Mouse (Mus musculus): ENCODE results near the gene Lsm10. TPM values are rescaled to one million over a fixed set of nuclear protein-coding genes. Genes with fewer than 3 reads are reported as not detected.

The Lsm10 gene
- 55.9 and 56.0 TPM in 2 replicates for polyA plus RNA-seq (2015; fragmentation: Nextera tagmentation; extraction: Ambion mirVana)

DNA sequence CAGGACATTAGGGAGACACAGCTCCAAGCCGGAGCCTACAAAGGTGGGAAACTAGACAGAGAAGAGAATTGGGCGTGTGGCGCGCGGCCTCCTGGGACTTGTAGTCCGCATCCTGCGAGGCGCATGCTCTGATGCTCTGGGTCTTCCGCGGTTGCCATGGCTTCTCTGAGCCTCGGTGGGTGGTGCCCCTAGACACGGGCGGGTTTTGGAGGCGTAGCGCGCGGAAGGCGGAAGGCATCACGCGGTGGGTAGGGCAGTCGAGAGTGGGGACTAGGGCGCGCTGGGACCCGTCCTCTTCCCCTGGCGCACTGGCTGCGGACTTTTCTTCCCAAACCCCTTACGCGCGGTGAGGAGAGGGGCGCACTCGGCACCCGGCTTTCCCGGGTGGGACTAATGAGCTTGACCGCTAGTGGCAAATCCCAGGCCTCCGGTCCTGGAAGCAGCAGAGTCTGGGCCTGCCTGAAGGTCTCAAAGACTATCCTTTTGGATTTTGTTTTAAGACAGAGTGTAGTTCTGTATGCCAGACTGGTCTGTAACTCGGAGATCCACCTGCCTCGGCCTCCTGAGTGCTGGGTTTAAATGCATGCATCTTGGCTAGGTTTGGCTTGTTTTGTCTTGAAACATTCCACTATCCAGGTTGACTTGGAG is at the start of gene Lsm10:
Lsm10 (plus strand) TSS at position 160 of the 648 bp plus-strand sequence.
- H3K9me3 ChIP-seq (replicated peaks): no peaks in the 10 kb centered on the region
- peaks cover 17% of the 10 kb centered on the region; the same call in 1 of the 2 replicates for H3K36me3 ChIP-seq (ENCODE audit: poor library complexity, severe bottlenecking)
- no peaks in the 10 kb centered on the region for H3K27me3 ChIP-seq
- peaks cover 18% of the 10 kb centered on the region for H3K4me1 ChIP-seq
- ATAC-seq: peak; percentile 99
- peak within 1 kb of the TSS; percentile 81 for H3K27ac ChIP-seq
- peak within 1 kb of the TSS; percentile 76 for H3K9ac ChIP-seq
- peak within 1 kb of the TSS; percentile 66 for H3K4me3 ChIP-seq
- WGBS: 3% methylated on average over 37 of the region's 37 CpGs
- H3K4me2 ChIP-seq: peak within 1 kb of the TSS; percentile 69

DNA sequence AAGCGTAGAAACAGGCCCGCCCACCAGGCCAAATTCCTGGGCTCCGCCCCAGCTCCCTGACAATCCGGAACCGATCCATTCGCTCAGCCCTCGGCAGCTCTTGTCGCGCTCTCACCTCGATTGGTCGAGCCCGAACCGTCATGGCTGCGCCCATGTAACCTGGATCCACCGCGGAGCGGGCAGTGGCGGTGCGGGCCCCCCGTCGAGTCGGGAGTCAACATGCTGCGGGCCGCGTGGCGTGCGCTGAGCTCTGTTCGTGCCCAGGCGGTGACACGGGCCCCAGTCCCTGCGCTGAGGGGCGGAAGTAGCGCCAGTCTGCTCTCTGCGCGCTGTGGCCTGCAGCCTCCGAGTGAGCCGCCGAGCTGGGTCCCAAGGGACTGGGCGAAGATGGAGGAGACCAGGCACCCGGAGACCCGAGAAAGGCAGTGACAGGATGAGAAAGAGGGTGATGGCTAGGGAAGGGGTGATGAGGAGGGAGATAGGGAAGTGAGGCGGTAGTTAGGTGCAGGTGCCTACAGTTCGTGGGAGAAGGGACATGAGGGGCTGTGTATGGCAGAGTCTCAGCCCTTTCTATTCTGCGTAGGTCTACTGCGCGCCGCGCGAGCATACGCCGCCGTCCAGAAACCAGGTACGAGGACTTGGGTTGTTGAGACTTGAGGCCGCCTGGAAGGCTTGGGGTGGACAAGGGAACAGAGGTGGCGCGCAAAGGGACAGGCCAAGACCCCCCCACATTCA is 49.4 kb upstream of the Lsm10 start, which contains the start of gene Mrps15:
Mrps15 (plus strand) TSS at position 75 of the 735 bp plus-strand sequence.
- H3K27me3 ChIP-seq: no peaks in the 10 kb centered on the region
- peak within 1 kb of the TSS; percentile 93 for H3K4me2 ChIP-seq
- peak within 1 kb of the TSS; percentile 48 for H3K27ac ChIP-seq
- under 1% methylated on average over 56 of the region's 56 CpGs for WGBS
- peaks cover 22% of the 10 kb centered on the region for H3K36me3 ChIP-seq (ENCODE audit: poor library complexity, severe bottlenecking)
- H3K9me3 ChIP-seq (replicated peaks): no peaks in the 10 kb centered on the region
- peak within 1 kb of the TSS; percentile 84 for H3K4me3 ChIP-seq
- H3K9ac ChIP-seq: peak within 1 kb of the TSS; percentile 81
- peaks cover 14% of the 10 kb centered on the region for H3K4me1 ChIP-seq
- ATAC-seq: peak; percentile 97

DNA sequence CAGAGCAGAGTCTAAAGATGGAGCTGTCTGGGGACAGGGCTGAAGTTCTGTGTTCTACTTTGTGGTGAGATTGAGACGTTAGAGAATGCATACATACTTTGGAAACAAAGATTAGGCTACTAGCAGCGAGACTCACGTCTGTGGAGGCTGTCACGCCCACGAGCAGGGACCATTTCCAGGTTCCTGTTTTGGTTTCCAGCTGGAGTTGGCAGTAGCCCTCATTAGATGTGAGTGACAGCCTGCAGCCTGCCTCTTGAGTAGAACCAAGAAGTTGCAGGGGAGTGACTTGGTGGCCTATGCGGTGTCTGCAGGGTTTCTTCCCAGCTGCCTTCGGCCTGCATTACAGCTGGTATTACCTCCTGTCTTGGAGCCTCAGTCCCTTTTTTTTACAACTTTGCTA is 44.8 kb upstream of the Lsm10 start:
- no peak for ATAC-seq
- no peaks in the 10 kb centered on the region for H3K27me3 ChIP-seq
- no peak overlapping the region for H3K4me3 ChIP-seq
- no peaks in the 10 kb centered on the region for H3K9me3 ChIP-seq (replicated peaks)
- peaks cover 14% of the 10 kb centered on the region for H3K4me1 ChIP-seq
- H3K36me3 ChIP-seq (ENCODE audit: poor library complexity, severe bottlenecking): peaks cover 66% of the 10 kb centered on the region
- H3K9ac ChIP-seq: no peak overlapping the region
- H3K27ac ChIP-seq: no peak overlapping the region
- 88% methylated on average over 7 of the region's 7 CpGs for WGBS
- no peak overlapping the region for H3K4me2 ChIP-seq

DNA sequence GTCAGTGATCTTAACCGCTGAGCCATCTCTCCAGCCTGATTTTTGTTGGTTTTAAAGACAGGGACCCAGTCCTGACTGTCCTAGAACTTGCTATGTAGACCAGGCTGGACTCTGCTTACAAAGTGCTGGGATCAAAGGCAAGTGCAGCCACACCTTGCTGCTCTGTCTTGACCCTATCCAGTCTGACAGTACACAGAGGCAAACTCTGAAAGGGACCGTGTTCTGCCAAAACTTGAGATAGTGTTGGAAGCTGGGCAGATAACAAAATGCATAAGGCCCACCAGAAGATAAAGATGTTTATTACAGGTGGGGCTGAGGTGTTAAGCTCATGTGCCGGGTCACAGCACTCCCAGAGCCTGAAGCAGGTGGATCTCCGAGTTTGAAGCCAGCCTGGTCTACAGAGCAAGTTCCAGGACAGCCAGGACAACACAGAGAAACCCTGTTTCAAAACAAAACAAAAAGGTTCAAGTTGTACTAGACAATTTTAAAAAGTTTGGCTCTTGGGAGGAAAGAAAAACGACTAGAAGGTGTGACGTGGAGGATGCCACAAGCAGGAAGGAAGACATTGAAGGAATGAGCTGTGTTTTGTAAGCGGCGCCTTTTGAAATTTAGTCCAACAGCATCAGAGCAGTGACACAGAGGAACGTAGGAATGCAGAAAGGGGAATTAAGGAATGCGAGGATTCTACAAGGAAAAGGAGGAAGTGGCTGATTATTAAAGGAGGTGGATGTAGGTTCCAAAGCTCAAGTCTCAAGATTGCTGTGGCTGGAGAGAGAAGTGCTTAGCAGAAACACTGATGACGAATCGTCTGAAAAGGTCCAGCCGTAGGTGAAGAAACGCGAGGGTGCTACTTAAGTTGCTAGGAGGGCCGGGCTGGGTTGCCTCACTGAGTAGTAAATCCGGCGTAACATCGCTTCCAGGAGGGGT is 39.0 kb upstream of the Lsm10 start:
- H3K9me3 ChIP-seq (replicated peaks): no peaks in the 10 kb centered on the region
- H3K27me3 ChIP-seq: no peaks in the 10 kb centered on the region
- ATAC-seq: no peak
- 16% methylated on average over 19 of the region's 19 CpGs for WGBS
- H3K4me2 ChIP-seq: peak overlapping the region; percentile 84
- H3K36me3 ChIP-seq (ENCODE audit: poor library complexity, severe bottlenecking): peaks cover 39% of the 10 kb centered on the region
- no peak overlapping the region for H3K27ac ChIP-seq
- H3K4me3 ChIP-seq: peak overlapping the region; percentile 73
- peak overlapping the region; percentile 62 for H3K9ac ChIP-seq
- H3K4me1 ChIP-seq: peaks cover 21% of the 10 kb centered on the region

DNA sequence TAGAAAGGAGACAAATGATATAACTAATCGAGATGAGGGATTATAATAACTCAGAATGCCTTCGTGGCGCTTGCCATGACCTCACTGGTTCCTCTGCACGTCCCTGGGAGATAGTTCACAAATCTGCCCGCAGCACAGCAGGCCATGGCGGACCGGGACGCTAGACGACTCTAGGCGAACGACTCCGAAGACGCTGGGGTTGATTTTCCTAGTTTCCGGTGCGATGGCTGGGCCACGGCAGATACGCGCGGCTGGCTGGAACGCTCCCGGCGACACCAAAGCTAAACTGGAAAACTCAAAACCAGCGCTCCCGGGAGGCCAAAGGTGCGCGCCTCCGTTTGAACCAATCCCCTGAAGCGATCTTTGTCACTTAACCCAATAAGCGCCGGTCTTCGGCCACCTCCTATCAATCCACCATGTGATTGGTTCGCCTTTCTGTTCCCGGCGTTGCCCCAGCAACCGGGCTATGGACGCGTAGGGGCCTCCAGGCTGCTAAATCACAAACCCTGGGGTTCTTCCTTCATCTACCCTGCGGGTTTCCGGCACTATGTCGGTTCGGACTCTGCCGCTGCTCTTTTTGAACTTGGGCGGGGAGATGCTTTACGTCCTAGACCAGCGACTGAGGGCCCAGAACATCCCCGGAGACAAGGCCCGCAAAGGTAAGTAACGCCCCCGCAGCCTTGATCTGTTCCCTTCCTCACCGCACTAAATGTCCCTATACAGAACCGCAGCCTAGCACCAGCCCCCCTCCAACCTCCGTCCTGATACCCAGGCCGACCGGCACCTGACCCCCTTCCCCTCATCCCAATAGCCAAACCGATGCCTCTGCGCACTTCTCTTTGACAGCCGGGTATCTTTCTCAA is 38.1 kb upstream of the Lsm10 start, which contains the start of gene Oscp1:
Oscp1 (plus strand) TSS at position 432 of the 863 bp plus-strand sequence.
- H3K9me3 ChIP-seq (replicated peaks): no peaks in the 10 kb centered on the region
- peak; percentile 100 for ATAC-seq
- H3K27ac ChIP-seq: no peak within 1 kb of the TSS; the same call in 1 of the 2 replicates
- WGBS: under 1% methylated on average over 57 of the region's 57 CpGs
- peak within 1 kb of the TSS; percentile 73 for H3K4me3 ChIP-seq
- H3K9ac ChIP-seq: peak within 1 kb of the TSS; percentile 79
- no peaks in the 10 kb centered on the region for H3K27me3 ChIP-seq
- H3K4me2 ChIP-seq: peak within 1 kb of the TSS; percentile 84
- peaks cover 31% of the 10 kb centered on the region for H3K36me3 ChIP-seq (ENCODE audit: poor library complexity, severe bottlenecking)
- H3K4me1 ChIP-seq: peaks cover 21% of the 10 kb centered on the region

DNA sequence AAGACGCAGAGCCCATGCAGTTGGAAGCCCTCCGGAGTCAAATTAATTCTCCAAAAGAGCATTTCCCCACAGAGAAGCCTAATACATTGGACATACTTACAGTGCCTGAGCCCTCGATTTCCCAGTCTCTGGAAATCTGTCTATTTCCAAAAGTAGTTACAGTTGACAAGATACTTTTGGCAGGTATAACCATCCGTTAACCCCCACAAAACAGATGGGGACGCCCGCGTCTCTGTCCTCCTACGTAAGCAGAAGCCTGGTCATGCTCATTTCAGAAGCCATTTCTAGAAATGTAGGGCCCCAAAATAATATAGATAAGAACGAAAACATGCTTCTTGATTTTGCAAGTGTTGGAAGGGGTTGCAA is 37.4 kb upstream of the Lsm10 start:
- 39% methylated on average over 9 of the region's 9 CpGs for WGBS
- ATAC-seq: no peak

DNA sequence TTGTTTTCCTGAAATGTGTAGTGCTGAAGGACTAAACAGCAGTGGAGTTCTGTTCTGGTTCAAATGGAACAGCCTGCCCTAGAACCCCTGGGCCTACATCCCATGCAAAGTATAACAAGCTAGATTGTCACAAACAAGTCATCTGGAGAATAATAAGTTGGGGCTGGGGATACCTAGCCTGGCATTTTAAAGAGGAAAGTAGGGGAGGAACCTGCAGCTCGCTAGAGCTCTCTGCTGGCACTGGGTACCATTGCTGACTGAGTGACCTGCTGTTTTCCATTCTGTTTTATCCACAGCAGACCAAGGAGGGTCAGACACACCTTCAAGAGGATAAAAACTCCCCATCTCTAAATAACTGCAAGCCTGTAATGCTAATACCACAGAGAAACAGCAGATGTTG is 33.6 kb upstream of the Lsm10 start:
- no peak overlapping the region for H3K27ac ChIP-seq

More for the DNA sequence above, 37.4 kb upstream of the Lsm10 start:
- Histone ChIP-seq H3K4me3 (peak overlapping the region; percentile 73), H3K36me3 (ENCODE audit: poor library complexity, severe bottlenecking) (peaks cover 24% of the 10 kb centered on the region), H3K27ac (no peak overlapping the region; the same call in 1 of the 2 replicates), H3K9ac (peak overlapping the region; percentile 79), H3K4me1 (peaks cover 21% of the 10 kb centered on the region), H3K27me3 (no peaks in the 10 kb centered on the region), H3K9me3 (replicated peaks) (no peaks in the 10 kb centered on the region), H3K4me2 (peak overlapping the region; percentile 84)

DNA sequence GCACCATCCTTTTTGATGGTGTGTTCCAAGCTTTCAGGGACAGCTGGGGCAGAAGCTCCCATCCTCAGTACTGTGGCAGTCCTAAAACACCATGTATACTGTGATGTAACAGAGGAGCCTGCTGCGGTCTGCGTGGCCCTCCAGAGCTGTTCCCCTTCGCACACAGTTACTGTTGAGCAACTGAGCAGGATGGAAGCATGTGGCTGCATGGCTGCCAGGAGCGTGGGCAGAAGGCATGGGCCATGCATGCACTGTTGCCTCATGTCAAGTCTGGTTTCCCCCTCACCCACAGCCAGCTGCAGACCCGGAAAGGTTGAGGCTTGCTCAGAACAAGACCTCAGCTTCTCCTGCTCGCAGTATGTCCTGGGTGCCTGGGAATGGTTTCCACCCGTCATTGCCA is 31.2 kb upstream of the Lsm10 start:
- no peak overlapping the region for H3K9ac ChIP-seq
- no peak overlapping the region for H3K27ac ChIP-seq
- H3K9me3 ChIP-seq (replicated peaks): no peaks in the 10 kb centered on the region
- ATAC-seq: no peak
- no peaks in the 10 kb centered on the region for H3K4me1 ChIP-seq
- H3K27me3 ChIP-seq: no peaks in the 10 kb centered on the region
- no peak overlapping the region for H3K4me3 ChIP-seq
- H3K4me2 ChIP-seq: no peak overlapping the region
- no peaks in the 10 kb centered on the region for H3K36me3 ChIP-seq (ENCODE audit: poor library complexity, severe bottlenecking)
- 90% methylated on average over 7 of the region's 7 CpGs for WGBS

More for the DNA sequence above, 33.6 kb upstream of the Lsm10 start:
- Histone ChIP-seq H3K9ac (no peak overlapping the region), H3K27me3 (no peaks in the 10 kb centered on the region), H3K4me3 (no peak overlapping the region), H3K4me2 (no peak overlapping the region), H3K36me3 (ENCODE audit: poor library complexity, severe bottlenecking) (no peaks in the 10 kb centered on the region), H3K9me3 (replicated peaks) (no peaks in the 10 kb centered on the region), H3K4me1 (peaks cover 12% of the 10 kb centered on the region)
- 48% methylated on average over 1 of the region's 1 CpGs for WGBS
- ATAC-seq: no peak

DNA sequence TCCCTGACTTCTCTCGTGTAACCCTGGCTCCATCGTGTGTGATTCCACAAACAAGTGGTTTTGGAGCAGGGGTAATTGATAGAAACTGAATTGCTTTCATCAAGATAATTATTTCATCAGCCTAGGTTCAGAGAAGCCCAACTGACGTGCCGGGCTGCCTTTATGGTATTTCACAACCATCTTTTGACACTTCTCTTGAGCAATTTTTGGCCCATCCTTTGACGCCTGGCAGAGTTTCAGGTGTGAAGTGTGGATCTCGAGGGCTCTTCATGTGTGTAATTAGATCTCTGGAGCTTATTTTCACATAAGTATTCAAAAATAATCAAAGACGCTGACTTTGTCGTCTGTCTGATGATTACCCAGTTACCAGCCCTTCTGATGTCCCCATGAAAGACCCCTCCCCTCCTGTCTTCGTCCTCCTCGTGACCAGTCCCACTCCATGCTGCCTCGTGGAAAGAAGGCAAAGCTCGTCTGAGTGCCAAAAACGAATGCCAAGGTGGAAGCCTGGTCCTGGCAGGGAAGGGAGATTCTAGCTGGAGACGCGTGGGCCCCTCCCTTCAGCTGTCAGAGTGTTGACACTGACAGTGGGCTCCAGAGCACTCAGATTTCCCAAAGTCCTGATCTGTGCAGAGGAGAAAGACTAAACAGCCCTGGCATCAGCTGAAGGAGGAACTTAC is 28.9 kb upstream of the Lsm10 start:
- Histone ChIP-seq H3K9ac (no peak overlapping the region; the same call in 1 of the 2 replicates), H3K4me1 (no peaks in the 10 kb centered on the region), H3K9me3 (replicated peaks) (no peaks in the 10 kb centered on the region), H3K36me3 (ENCODE audit: poor library complexity, severe bottlenecking) (no peaks in the 10 kb centered on the region), H3K4me3 (no peak overlapping the region), H3K27ac (peak overlapping the region; percentile 22; the same call in 1 of the 2 replicates), H3K27me3 (no peaks in the 10 kb centered on the region), H3K4me2 (no peak overlapping the region)
- WGBS: 65% methylated on average over 15 of the region's 15 CpGs
- ATAC-seq: 0 out of 2 replicates have a peak, but pooled peaks have one; percentile 33

DNA sequence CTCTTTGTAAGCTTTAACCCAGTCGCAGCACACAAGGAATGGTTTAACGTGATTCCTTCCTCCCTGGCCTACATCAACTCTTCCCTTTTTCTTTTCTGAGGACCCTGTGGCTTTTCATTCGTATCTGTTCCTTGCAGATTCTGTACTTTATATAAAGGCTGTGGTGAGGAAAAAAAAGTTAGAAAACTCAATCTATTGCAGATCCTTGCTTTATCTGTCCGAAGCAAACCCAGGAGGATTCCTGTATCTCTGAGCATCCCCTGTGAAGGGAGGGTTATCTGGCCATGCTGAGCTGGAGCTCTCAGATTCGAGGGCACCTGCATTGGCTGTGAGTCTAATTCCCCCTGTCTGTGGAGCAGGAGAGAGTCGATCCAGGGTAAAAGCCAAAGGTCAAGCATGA is 27.6 kb upstream of the Lsm10 start:
- Histone ChIP-seq H3K4me3 (no peak overlapping the region), H3K4me1 (no peaks in the 10 kb centered on the region), H3K4me2 (no peak overlapping the region), H3K9me3 (replicated peaks) (no peaks in the 10 kb centered on the region), H3K27ac (peak overlapping the region; percentile 22; the same call in 1 of the 2 replicates), H3K27me3 (no peaks in the 10 kb centered on the region), H3K36me3 (ENCODE audit: poor library complexity, severe bottlenecking) (no peaks in the 10 kb centered on the region), H3K9ac (no peak overlapping the region)
- no peak for ATAC-seq
- 89% methylated on average over 6 of the region's 6 CpGs for WGBS

Data from forebrain, embryonic 13.5 days (tissue).